Comparison of ENCODE assay signal across 28 mouse cellular contexts in genomic region chr3:116634853-116635252, GRCm38 (mm10). TPM values are rescaled to one million over a fixed set of nuclear protein-coding genes. Genes with fewer than 3 reads are reported as not detected.
DNase-seq lines count a peak whose midpoint lies in the region; ATAC-seq lines count a peak whose summit lies in the region.
"Had no signal": no experiment of that assay in that cellular context is flagged by ENCODE, and none has a peak within 500 bp of the region (broad histone marks: within the 10 kb centered on the region; RNA-seq: fewer than 3 reads in every experiment).

No protein-coding gene starts in this region.

- no peaks in the 10 kb centered on the region for H3K27me3 ChIP-seq in liver, embryonic 13.5 days
- no peaks in the 10 kb centered on the region for H3K27me3 ChIP-seq in liver, embryonic 11.5 days (replicated peaks; ENCODE audit: control insufficient read depth, insufficient read depth, low read length)
- H3K27me3 ChIP-seq: CH12.LX; embryonic facial prominence, embryonic 15.5 days; heart, embryonic 15.5 days; Patski had no signal

- no peak overlapping the region for H3K9ac ChIP-seq in liver, embryonic 13.5 days
- H3K9ac ChIP-seq in liver, embryonic 11.5 days (ENCODE audit: low read depth, low read length) = no peak overlapping the region
- H3K9ac ChIP-seq: embryonic facial prominence, embryonic 15.5 days; heart, embryonic 15.5 days; hindbrain, embryonic 14.5 days had no signal

- 83% methylated on average over 8 of the region's 8 CpGs for WGBS in liver, embryonic 13.5 days (ENCODE audit: insufficient replicate concordance)
- WGBS in liver, embryonic 11.5 days = 88% methylated on average over 8 of the region's 8 CpGs
- WGBS in macrophage (ENCODE audit: missing documents) = 63% methylated on average over 8 of the region's 8 CpGs

- H3K27ac ChIP-seq in liver, embryonic 13.5 days = no peak overlapping the region
- no peak overlapping the region for H3K27ac ChIP-seq in liver, embryonic 11.5 days (ENCODE audit: low read depth, low read length)
- H3K27ac ChIP-seq in macrophage = peak overlapping the region; percentile 22; the same call in 1 of the 2 replicates
- H3K27ac ChIP-seq: embryonic facial prominence, embryonic 15.5 days; forebrain, embryonic 10.5 days; heart, embryonic 15.5 days; hindbrain, embryonic 10.5 days; hindbrain, embryonic 14.5 days had no signal

- H3K79me2 ChIP-seq in macrophage (ENCODE audit: inconsistent target) = no peaks in the 10 kb centered on the region

- H3K4me1 ChIP-seq in liver, embryonic 13.5 days (replicated peaks) = peaks cover 2% of the 10 kb centered on the region
- no peaks in the 10 kb centered on the region for H3K4me1 ChIP-seq in liver, embryonic 11.5 days (replicated peaks; ENCODE audit: control insufficient read depth, insufficient read depth, low read length)
- H3K4me1 ChIP-seq: embryonic facial prominence, embryonic 15.5 days; forebrain, embryonic 10.5 days; hindbrain, embryonic 10.5 days had no signal

- H3K4me3 ChIP-seq in liver, embryonic 13.5 days (replicated peaks) = no peak overlapping the region
- H3K4me3 ChIP-seq in liver, embryonic 11.5 days (ENCODE audit: low read depth, low read length) = no peak overlapping the region
- no peak overlapping the region for H3K4me3 ChIP-seq in macrophage (ENCODE audit: inconsistent target)
- H3K4me3 ChIP-seq: embryonic facial prominence, embryonic 15.5 days; erythroblast, embryonic 14.5 days; forebrain, embryonic 10.5 days; gastrocnemius, adult 2 months; heart, embryonic 15.5 days; hindbrain, embryonic 10.5 days had no signal

- no peak overlapping the region for H3K4me2 ChIP-seq in liver, embryonic 13.5 days
- no peak overlapping the region for H3K4me2 ChIP-seq in liver, embryonic 11.5 days
- H3K4me2 ChIP-seq: embryonic facial prominence, embryonic 15.5 days; heart, embryonic 11.5 days; heart, embryonic 15.5 days; hindbrain, embryonic 14.5 days had no signal

- H3K9me3 ChIP-seq in liver, embryonic 13.5 days (replicated peaks) = no peaks in the 10 kb centered on the region
- no peaks in the 10 kb centered on the region for H3K9me3 ChIP-seq in liver, embryonic 11.5 days (ENCODE audit: control insufficient read depth, low read length)
- H3K9me3 ChIP-seq: embryonic facial prominence, embryonic 15.5 days; forebrain, embryonic 10.5 days; heart, embryonic 15.5 days; hindbrain, embryonic 10.5 days had no signal

- peaks cover 85% of the 10 kb centered on the region for H3K36me3 ChIP-seq in liver, embryonic 13.5 days
- H3K36me3 ChIP-seq in liver, embryonic 11.5 days (ENCODE audit: control insufficient read depth, insufficient read depth, low read length) = peaks cover 36% of the 10 kb centered on the region
- peaks cover 30% of the 10 kb centered on the region for H3K36me3 ChIP-seq in macrophage (ENCODE audit: inconsistent target)

- 0 out of 2 replicates have a peak, but pooled peaks have one; percentile 30 for ATAC-seq in liver, embryonic 13.5 days (ENCODE audit: low read depth)
- no peak for ATAC-seq in liver, embryonic 11.5 days (replicated peaks; ENCODE audit: low FRiP score)
- ATAC-seq in common myeloid progenitor, adult 5-6 weeks (replicated peaks; ENCODE audit: low read depth, poor library complexity, severe bottlenecking) = peak; percentile 29; the same call in 1 of the 2 replicates
- ATAC-seq in neutrophil, adult 5-6 weeks (ENCODE audit: extremely low read depth, insufficient number of reproducible peaks, low FRiP score, poor library complexity, severe bottlenecking) = peak; percentile 90
- ATAC-seq: activated CD4-positive, CD25-positive, alpha-beta regulatory T cell, adult 4 months; forebrain, embryonic 14.5 days; Patski had no signal

- DNase-seq in liver, embryonic 13.5 days = no peak
- no peak for DNase-seq in liver, embryonic 11.5 days (ENCODE audit: low spot score)
- no peak for DNase-seq in ovary, postnatal 10 days (ENCODE audit: low spot score)
- DNase-seq in spleen, adult 18-20 months = no peak
- DNase-seq: adrenal gland, postnatal 25 days; cerebellum, adult 2 months; cerebellum, postnatal 10 days; embryo, embryonic 11 days; gastrocnemius, adult 2 months; gastrocnemius, postnatal 25 days; heart, postnatal 14 days had no signal

RNA-seq across cellular contexts. Expression of gene Trmt13, which starts 20.5 kb away (rescaled TPM):
- 9.5 and 11.8 TPM in 2 replicates for polyA plus RNA-seq in liver, embryonic 13.5 days (2015; fragmentation: Nextera tagmentation; extraction: Ambion mirVana)
- polyA plus RNA-seq in liver, embryonic 11.5 days (2014; fragmentation: Nextera tagmentation; extraction: Ambion mirVana) = 23.4 and 26.3 TPM in 2 replicates
- total RNA-seq in common myeloid progenitor, adult 5-6 weeks (2017) = 47.6 and 51.1 TPM in 2 replicates
- total RNA-seq in macrophage (2018; cell fraction: chromatin; rRNA removed) = 100 to 1,000 TPM in 1 of 26 experiments, 10 to 100 TPM in 25; 26.2 to 109 (median 66.4) TPM
- total RNA-seq in macrophage (2018; cell fraction: cytosol; rRNA removed) = 1 to 10 TPM; 2.6 to 9.1 (median 5.2) TPM
- 10 to 100 TPM; 13.0 to 94.1 (median 35.1) TPM for total RNA-seq in macrophage (2018; cell fraction: nucleus; rRNA removed)
- polyA plus RNA-seq in macrophage (2018) = 7.4 to 9.9 TPM (median 9.7 TPM) in 3 replicates
- total RNA-seq in neutrophil, adult 5-6 weeks (2017) = 48.3 and 55.2 TPM in 2 replicates

RNA-seq across cellular contexts. Expression of gene Mfsd14a, which starts 27.6 kb away (rescaled TPM):
- 35.5 and 42.8 TPM in 2 replicates for polyA plus RNA-seq in liver, embryonic 13.5 days (2015; fragmentation: Nextera tagmentation; extraction: Ambion mirVana)
- 67.4 and 75.0 TPM in 2 replicates for polyA plus RNA-seq in liver, embryonic 11.5 days (2014; fragmentation: Nextera tagmentation; extraction: Ambion mirVana)
- total RNA-seq in common myeloid progenitor, adult 5-6 weeks (2017) = 84.3 and 91.0 TPM in 2 replicates
- total RNA-seq in macrophage (2018; cell fraction: chromatin; rRNA removed) = 100 to 1,000 TPM in 2 of 26 experiments, 10 to 100 TPM in 24; 44.1 to 106 (median 79.4) TPM
- 10 to 100 TPM; 38.9 to 55.1 (median 47.3) TPM for total RNA-seq in macrophage (2018; cell fraction: cytosol; rRNA removed)
- total RNA-seq in macrophage (2018; cell fraction: nucleus; rRNA removed) = 10 to 100 TPM; 44.6 to 94.0 (median 66.0) TPM
- 40.3 to 52.4 TPM (median 44.3 TPM) in 3 replicates for polyA plus RNA-seq in macrophage (2018)
- total RNA-seq in neutrophil, adult 5-6 weeks (2017) = 83.7 and 85.7 TPM in 2 replicates

RNA-seq across cellular contexts. Expression of gene Sass6, which starts 40.1 kb away (rescaled TPM):
- polyA plus RNA-seq in liver, embryonic 13.5 days (2015; fragmentation: Nextera tagmentation; extraction: Ambion mirVana) = 20.7 and 27.2 TPM in 2 replicates
- polyA plus RNA-seq in liver, embryonic 11.5 days (2014; fragmentation: Nextera tagmentation; extraction: Ambion mirVana) = 30.4 and 32.4 TPM in 2 replicates
- 49.8 and 57.5 TPM in 2 replicates for total RNA-seq in common myeloid progenitor, adult 5-6 weeks (2017)
- 10 to 100 TPM in 21 of 26 experiments, 1 to 10 TPM in 5; 5.0 to 55.4 (median 24.9) TPM for total RNA-seq in macrophage (2018; cell fraction: chromatin; rRNA removed)
- 10 to 100 TPM in 11 of 26 experiments, 1 to 10 TPM in 15; 2.8 to 14.0 (median 7.4) TPM for total RNA-seq in macrophage (2018; cell fraction: cytosol; rRNA removed)
- 10 to 100 TPM in 17 of 26 experiments, 1 to 10 TPM in 9; 5.5 to 30.4 (median 14.3) TPM for total RNA-seq in macrophage (2018; cell fraction: nucleus; rRNA removed)
- polyA plus RNA-seq in macrophage (2018) = 6.4 to 7.6 TPM (median 6.7 TPM) in 3 replicates
- 19.8 and 23.4 TPM in 2 replicates for total RNA-seq in neutrophil, adult 5-6 weeks (2017)

RNA-seq across cellular contexts. Expression of gene Gm43191, which starts 46.2 kb away (rescaled TPM):
- polyA plus RNA-seq in liver, embryonic 13.5 days (2015; fragmentation: Nextera tagmentation; extraction: Ambion mirVana) = not detected in 2 replicates
- 0.30 TPM in 1 of 2 replicates, not detected in the other for polyA plus RNA-seq in liver, embryonic 11.5 days (2014; fragmentation: Nextera tagmentation; extraction: Ambion mirVana)
- total RNA-seq in common myeloid progenitor, adult 5-6 weeks (2017) = not detected in 2 replicates
- 1 to 10 TPM in 1 of 26 experiments, not detected in 25; 5.5 TPM for total RNA-seq in macrophage (2018; cell fraction: chromatin; rRNA removed)
- not detected for total RNA-seq in macrophage (2018; cell fraction: cytosol; rRNA removed)
- not detected for total RNA-seq in macrophage (2018; cell fraction: nucleus; rRNA removed)
- not detected in 3 replicates for polyA plus RNA-seq in macrophage (2018)
- not detected in 2 replicates for total RNA-seq in neutrophil, adult 5-6 weeks (2017)
- total RNA-seq: adrenal gland, adult 18-20 months; CH12.LX; gastrocnemius, adult 2 months; gastrocnemius, postnatal 25 days; heart, adult 18-20 months had no signal
- polyA plus RNA-seq: activated CD4-positive, CD25-positive, alpha-beta regulatory T cell, adult 4 months; cerebellum, adult 2 months; embryonic facial prominence, embryonic 11.5 days; embryonic facial prominence, embryonic 15.5 days; erythroblast, embryonic 14.5 days; forebrain, embryonic 14.5 days; heart, embryonic 11.5 days; heart, embryonic 15.5 days; hindbrain, embryonic 10.5 days; hindbrain, embryonic 14.5 days had no signal
